Mouse (Mus musculus): ENCODE results near the gene Socs1. TPM values are rescaled to one million over a fixed set of nuclear protein-coding genes. Genes with fewer than 3 reads are reported as not detected.

The Socs1 gene
- total RNA-seq (2014; rRNA removed), result 0.13 and 0.18 TPM in 2 replicates
- polyA plus RNA-seq (2012; rRNA removed), result 1.2 TPM in 2 replicates

- H3K9ac ChIP-seq (ENCODE audit: low read depth, low read length), result peak within 1 kb of the TSS; percentile 94
- DNase-seq (ENCODE audit: extremely low read depth, low read depth, low spot score), result peak; percentile 79
- TF ChIP-seq POLR2A (IDR thresholded peaks at IDR 0.05; ENCODE audit: extremely low read depth, insufficient read depth, low read length) (peak; percentile 84), CTCF (IDR thresholded peaks at IDR 0.05; ENCODE audit: low read depth, low read length) (no peak)
- no peaks in the 10 kb centered on the region for H3K79me2 ChIP-seq (ENCODE audit: control insufficient read depth, insufficient read depth, low read length)
- under 1% methylated on average over 59 of the region's 59 CpGs for WGBS
- peak within 1 kb of the TSS; percentile 91 for H3K4me3 ChIP-seq (ENCODE audit: insufficient read depth, low read depth, low read length)
- H3K27ac ChIP-seq (replicated peaks; ENCODE audit: insufficient read depth, low read depth, low read length), result peak within 1 kb of the TSS; percentile 65
- H3K27me3 ChIP-seq (ENCODE audit: control insufficient read depth, insufficient read depth, low read length), result 0 out of 2 replicates have a peak, but pooled peaks cover 5% of the 10 kb centered on the region
- H3K4me1 ChIP-seq (ENCODE audit: control insufficient read depth, insufficient read depth, low read length), result no peaks in the 10 kb centered on the region
- H3K36me3 ChIP-seq (ENCODE audit: control insufficient read depth, insufficient read depth, low read length), result no peaks in the 10 kb centered on the region
These were observed at the start of gene Socs1 for GRCm38 (mm10) chr16:10785371-10786231. Socs1 (minus strand) TSS chr16:10785536.

DNA sequence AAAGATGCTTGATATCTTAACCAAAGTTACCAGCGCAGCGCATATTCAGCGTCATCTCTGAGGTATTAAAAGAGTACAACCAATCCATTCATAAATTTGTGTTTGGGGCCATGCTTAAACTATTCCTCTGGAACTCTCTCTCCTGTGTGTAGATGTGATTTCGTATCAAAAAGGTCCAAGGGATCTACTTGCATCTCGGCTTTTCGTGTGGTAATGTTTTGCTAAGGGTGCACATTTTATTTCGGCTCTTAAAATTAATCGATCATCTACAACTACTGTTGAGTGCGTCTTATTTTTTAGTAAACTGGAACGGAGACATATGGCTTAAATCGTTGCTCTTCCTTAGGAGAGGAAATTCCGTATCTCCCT is 49.2 kb upstream of the Socs1 start:
- DNase-seq (ENCODE audit: extremely low read depth, low read depth, low spot score), result no peak
- no peak overlapping the region for H3K27ac ChIP-seq (replicated peaks; ENCODE audit: insufficient read depth, low read depth, low read length)

GRCm38 (mm10) chr16:10828461-10828805 is 43.1 kb upstream of the Socs1 start:
- Histone ChIP-seq H3K27ac (replicated peaks; ENCODE audit: insufficient read depth, low read depth, low read length) (no peak overlapping the region), H3K4me1 (ENCODE audit: control insufficient read depth, insufficient read depth, low read length) (no peaks in the 10 kb centered on the region), H3K79me2 (ENCODE audit: control insufficient read depth, insufficient read depth, low read length) (no peaks in the 10 kb centered on the region), H3K36me3 (ENCODE audit: control insufficient read depth, insufficient read depth, low read length) (no peaks in the 10 kb centered on the region), H3K27me3 (ENCODE audit: control insufficient read depth, insufficient read depth, low read length) (no peaks in the 10 kb centered on the region), H3K4me3 (ENCODE audit: insufficient read depth, low read depth, low read length) (no peak overlapping the region), H3K9ac (ENCODE audit: low read depth, low read length) (no peak overlapping the region)
- TF ChIP-seq POLR2A (IDR thresholded peaks at IDR 0.05; ENCODE audit: extremely low read depth, insufficient read depth, low read length), result no peak
- no peak for TF ChIP-seq CTCF (IDR thresholded peaks at IDR 0.05; ENCODE audit: low read depth, low read length)
- 89% methylated on average over 4 of the region's 4 CpGs for WGBS
- DNase-seq (ENCODE audit: extremely low read depth, low read depth, low spot score), result no peak

More for the DNA sequence above, 49.2 kb upstream of the Socs1 start:
- peak overlapping the region; percentile 88; the same call in 1 of the 2 replicates for H3K4me3 ChIP-seq (ENCODE audit: insufficient read depth, low read depth, low read length)
- H3K79me2 ChIP-seq (ENCODE audit: control insufficient read depth, insufficient read depth, low read length), result no peaks in the 10 kb centered on the region
- no peaks in the 10 kb centered on the region for H3K36me3 ChIP-seq (ENCODE audit: control insufficient read depth, insufficient read depth, low read length)
- no peaks in the 10 kb centered on the region for H3K27me3 ChIP-seq (ENCODE audit: control insufficient read depth, insufficient read depth, low read length)
- 8% methylated on average over 12 of the region's 12 CpGs for WGBS
- no peak for TF ChIP-seq CTCF (IDR thresholded peaks at IDR 0.05; ENCODE audit: low read depth, low read length)
- no peak for TF ChIP-seq POLR2A (IDR thresholded peaks at IDR 0.05; ENCODE audit: extremely low read depth, insufficient read depth, low read length)
- H3K9ac ChIP-seq (ENCODE audit: low read depth, low read length), result no peak overlapping the region
- peaks cover 5% of the 10 kb centered on the region; the same call in 1 of the 2 replicates for H3K4me1 ChIP-seq (ENCODE audit: control insufficient read depth, insufficient read depth, low read length)

DNA sequence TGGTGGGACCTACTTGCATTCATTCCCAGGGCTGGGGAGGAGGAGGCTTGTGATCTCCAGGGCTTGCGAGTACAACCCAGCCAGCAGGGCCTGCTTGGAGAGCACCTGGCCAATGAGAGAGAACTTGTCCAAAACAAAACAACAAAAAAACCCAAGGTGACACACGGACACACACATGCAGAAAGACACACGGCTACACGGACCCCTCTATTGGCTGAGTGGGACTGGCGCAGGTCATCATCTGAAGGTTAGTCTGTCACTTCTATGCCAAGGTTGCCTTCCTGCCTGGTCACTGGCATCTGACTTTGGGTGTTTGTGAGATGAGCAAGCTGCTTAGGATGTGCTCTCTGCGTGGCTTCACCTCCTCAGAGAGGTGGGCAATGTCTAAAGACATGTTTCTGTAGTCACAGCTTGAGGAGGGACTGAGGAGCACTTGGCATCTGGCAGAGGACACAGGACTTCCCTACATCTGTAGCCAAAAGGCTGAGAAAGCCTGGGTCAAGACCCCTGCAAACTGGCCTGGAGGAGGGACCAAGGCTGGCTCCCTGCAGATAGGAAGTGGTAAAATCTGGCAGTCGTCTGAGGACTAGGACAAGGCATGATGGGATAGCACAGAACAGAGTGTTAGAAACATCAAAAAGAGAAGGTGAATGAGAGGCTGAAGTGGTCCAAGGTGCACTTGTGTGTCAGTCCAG is 42.6 kb upstream of the Socs1 start:
- 90% methylated on average over 7 of the region's 7 CpGs for WGBS
- no peaks in the 10 kb centered on the region for H3K79me2 ChIP-seq (ENCODE audit: control insufficient read depth, insufficient read depth, low read length)
- H3K4me1 ChIP-seq (ENCODE audit: control insufficient read depth, insufficient read depth, low read length), result no peaks in the 10 kb centered on the region
- H3K36me3 ChIP-seq (ENCODE audit: control insufficient read depth, insufficient read depth, low read length), result no peaks in the 10 kb centered on the region
- no peak for DNase-seq (ENCODE audit: extremely low read depth, low read depth, low spot score)
- no peak for TF ChIP-seq CTCF (IDR thresholded peaks at IDR 0.05; ENCODE audit: low read depth, low read length)
- no peak for TF ChIP-seq POLR2A (IDR thresholded peaks at IDR 0.05; ENCODE audit: extremely low read depth, insufficient read depth, low read length)
- H3K27ac ChIP-seq (replicated peaks; ENCODE audit: insufficient read depth, low read depth, low read length), result no peak overlapping the region
- H3K27me3 ChIP-seq (ENCODE audit: control insufficient read depth, insufficient read depth, low read length), result no peaks in the 10 kb centered on the region
- H3K4me3 ChIP-seq (ENCODE audit: insufficient read depth, low read depth, low read length), result no peak overlapping the region
- H3K9ac ChIP-seq (ENCODE audit: low read depth, low read length), result no peak overlapping the region

GRCm38 (mm10) chr16:10827269-10827668 is 41.9 kb upstream of the Socs1 start:
- no peak overlapping the region for H3K27ac ChIP-seq (replicated peaks; ENCODE audit: insufficient read depth, low read depth, low read length)
- H3K79me2 ChIP-seq (ENCODE audit: control insufficient read depth, insufficient read depth, low read length), result no peaks in the 10 kb centered on the region
- no peak for DNase-seq (ENCODE audit: extremely low read depth, low read depth, low spot score)
- WGBS, result 94% methylated on average over 9 of the region's 9 CpGs
- H3K36me3 ChIP-seq (ENCODE audit: control insufficient read depth, insufficient read depth, low read length), result no peaks in the 10 kb centered on the region
- no peak overlapping the region for H3K9ac ChIP-seq (ENCODE audit: low read depth, low read length)
- no peaks in the 10 kb centered on the region for H3K27me3 ChIP-seq (ENCODE audit: control insufficient read depth, insufficient read depth, low read length)
- H3K4me1 ChIP-seq (ENCODE audit: control insufficient read depth, insufficient read depth, low read length), result no peaks in the 10 kb centered on the region
- no peak overlapping the region for H3K4me3 ChIP-seq (ENCODE audit: insufficient read depth, low read depth, low read length)
- TF ChIP-seq POLR2A (IDR thresholded peaks at IDR 0.05; ENCODE audit: extremely low read depth, insufficient read depth, low read length) (no peak), CTCF (IDR thresholded peaks at IDR 0.05; ENCODE audit: low read depth, low read length) (no peak)

Measured in liver, adult 2 months (tissue).